Mouse (Mus musculus) spleen, postnatal 10 days (tissue): ENCODE measurements at regions not wholly inside any gene's neighbourhood (a gene's known extent, or its start where the extent isn't known, plus 50 kb on each side); places are given as distances from the start of the nearest gene placed in this dataset.

Source experiments
- DNase-seq, 2 experiments: peaks; one replicate each; pipeline ENCODE4 v3.0.0; 2021 to 2022; ENCODE audit warnings: low spot score in 2 of 2

GRCm38 (mm10) chr16:74598361-74598760 lies 186.7 kb upstream of the Robo2 start:
- DNase-seq = no peak

GRCm38 (mm10) chr16:74597735-74598340 lies 186.2 kb upstream of the Robo2 start:
- no peak for DNase-seq

DNA sequence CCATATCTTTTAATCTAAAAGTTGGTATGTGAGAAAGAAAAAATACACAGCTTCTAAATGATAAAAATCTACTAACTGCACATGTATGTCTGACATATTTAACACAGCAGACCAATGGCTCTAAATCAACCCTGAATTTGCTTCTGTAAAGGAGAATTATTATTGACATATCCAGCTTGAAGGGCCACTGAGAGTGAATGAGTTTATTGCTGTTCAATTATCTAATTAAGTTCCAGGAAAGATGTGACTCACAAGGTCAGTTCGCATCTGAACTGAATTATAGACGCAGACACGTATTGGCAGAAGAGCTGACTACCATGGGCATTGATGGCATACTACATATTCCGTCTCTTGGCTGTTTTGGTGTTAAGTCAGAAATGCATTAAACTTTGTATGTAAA lies 180.3 kb upstream of the Robo2 start:
- DNase-seq = no peak

GRCm38 (mm10) chr16:74582645-74583423 lies 171.2 kb upstream of the Robo2 start:
- no peak for DNase-seq

DNA sequence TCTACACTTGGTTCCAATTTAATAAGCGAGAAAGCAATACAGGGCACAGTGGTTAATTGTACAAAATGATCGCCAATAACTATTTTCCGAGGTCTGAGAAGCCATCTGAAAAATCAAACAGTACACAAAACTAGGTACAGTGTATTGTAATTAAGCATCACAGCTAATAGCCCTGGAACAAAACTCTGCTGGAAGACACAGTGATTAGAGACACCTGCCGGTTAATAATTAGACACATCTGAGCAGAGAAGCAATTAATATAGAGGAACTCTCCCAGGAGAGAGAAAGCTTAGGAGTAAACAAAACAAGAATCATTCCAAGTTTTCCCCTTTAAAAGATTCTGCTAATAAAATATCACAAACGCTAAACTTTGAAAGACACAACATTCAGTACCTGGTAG lies 136.7 kb upstream of the Robo2 start:
- DNase-seq = no peak

DNA sequence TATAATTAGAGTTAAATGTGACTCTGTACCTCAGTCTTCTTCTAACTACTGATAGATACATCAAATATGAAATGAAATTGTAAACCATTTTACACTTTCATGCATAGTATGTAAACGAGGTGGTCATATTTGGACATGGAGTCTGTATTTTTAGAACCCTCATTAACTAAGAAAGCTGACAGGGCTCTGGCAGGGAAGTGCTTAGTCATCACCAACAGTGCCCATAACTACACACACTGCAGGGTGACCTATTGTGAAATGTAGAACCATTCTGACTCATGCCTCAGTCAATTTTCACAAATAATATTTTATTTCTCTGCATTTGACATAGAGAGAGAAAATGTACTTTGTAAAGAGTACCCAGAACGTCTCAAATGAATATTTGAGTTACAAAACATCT lies 118.9 kb upstream of the Robo2 start:
- DNase-seq = no peak

DNA sequence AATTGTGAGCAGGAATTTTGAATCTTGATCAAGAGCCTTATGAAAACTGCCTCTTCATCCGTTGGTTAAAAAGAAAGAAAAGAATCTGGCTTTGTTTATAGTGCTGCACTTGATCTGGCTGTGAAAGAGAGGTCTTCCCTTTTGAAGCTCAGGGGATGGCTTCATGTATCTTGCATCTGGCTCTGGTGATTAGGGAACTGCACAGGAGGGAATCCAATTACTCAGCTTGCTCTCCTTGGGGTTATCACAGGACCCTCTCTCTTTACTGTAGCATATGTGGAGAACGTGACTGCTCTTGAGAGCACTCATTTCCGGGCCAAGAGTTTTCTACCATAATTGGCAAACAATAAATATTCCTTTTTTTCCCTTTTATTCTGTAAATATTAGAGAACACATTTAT lies 116.6 kb upstream of the Robo2 start:
- DNase-seq = no peak

GRCm38 (mm10) chr16:74526521-74526920 lies 114.9 kb upstream of the Robo2 start:
- no peak for DNase-seq

DNA sequence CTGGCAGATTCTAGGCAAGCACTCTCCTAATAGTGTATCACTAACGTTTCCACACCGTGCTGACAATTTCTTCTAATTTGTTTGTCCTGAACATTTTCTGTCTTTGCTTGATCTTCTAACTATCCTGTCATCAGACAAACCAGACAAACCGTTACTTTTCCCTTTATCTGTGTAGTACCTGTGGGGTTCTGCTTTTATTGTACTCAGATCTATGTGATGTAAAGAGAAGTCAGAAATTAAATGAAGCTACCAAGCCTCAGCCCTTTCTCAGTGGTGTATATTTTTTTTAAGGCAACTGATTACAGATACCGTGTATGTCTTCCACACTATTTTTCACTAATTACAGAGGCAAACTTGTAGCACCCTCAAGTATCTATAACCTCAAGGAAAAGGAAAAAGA lies 108.9 kb upstream of the Robo2 start:
- DNase-seq = no peak

DNA sequence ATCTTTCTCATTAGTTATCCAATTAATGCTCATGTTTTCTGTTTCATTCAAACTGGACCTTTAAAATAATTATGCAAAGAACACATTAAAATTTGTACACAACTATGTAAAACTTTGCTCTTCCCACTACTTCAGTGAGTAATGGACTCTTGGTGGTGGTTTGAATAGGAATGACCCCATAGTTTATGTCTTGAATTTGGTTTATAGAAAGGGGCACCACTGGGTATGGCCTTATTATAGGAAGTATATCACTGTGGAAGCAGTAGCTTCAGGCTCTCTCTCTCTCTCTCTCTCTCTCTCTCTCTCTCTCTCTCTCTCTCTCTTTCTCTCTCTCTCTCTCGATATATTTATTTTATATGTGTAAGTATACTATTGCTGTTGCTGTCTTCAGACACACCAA lies 106.3 kb upstream of the Robo2 start:
- DNase-seq = no peak

DNA sequence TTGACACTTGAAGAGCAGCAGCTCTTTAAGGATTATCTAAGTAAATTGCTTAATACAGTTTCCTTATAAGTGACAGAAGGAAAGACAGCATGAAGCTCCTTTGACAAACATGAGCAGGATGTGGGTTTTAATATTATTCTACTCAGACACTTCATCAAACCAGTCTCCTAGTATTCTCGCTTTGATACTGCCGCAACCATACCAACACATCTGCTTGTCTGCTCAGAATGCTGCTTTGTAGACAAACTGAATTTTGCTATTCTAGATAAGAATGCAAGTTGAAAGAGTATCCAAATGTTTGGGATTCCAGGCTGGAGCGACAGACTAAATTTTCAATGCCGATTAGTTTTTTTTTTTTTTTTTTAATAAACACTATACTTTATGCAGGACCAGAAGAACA lies 105.7 kb upstream of the Robo2 start:
- no peak for DNase-seq

- DNase-seq = no peak
Measured at GRCm38 (mm10) chr16:74514481-74514880, 102.9 kb upstream of the Robo2 start.

- DNase-seq = no peak
Measured at GRCm38 (mm10) chr16:74510383-74510782, 98.8 kb upstream of the Robo2 start.

- no peak for DNase-seq
Measured at GRCm38 (mm10) chr16:74509489-74509888, 97.9 kb upstream of the Robo2 start.

DNA sequence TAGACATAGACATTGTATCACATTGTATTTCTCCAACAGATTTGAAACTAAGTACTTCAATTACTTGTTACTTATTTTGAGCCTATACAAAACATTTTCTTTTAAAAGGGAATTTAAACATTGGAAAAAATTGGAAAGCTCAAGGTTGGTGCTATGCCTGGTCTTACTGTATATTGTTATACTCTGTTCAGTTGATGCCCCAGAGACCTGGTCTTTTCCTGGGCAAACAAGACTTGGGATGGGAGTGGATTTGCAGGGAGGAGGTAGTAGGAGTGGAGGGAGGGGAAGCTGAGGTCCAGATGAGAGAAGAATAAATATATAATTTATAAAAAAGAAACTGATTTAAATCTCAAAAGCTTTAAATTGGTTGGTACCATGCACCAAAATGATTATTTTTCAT lies 95.1 kb upstream of the Robo2 start:
- no peak for DNase-seq

- DNase-seq = no peak
Measured at GRCm38 (mm10) chr16:74506173-74506709, 94.6 kb upstream of the Robo2 start.

DNA sequence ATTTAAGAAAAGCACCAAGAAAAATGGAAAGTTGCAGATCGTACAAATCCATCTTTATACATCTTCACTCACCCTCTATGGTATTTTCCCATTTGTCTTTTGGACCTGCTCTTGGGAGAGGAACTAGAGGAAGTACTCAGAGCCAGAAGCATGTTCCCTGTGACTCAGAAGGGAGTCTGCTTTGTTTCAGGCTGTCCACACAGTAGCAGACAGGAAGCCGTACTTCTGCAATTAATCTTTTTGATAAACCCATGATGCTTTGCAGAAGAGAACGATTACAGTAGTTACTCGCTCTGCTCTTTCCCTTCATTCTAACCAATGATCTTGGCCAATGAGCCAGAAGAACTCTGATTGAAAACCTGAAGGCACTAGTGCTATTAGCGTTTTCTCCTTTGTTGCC lies 92.8 kb upstream of the Robo2 start:
- DNase-seq = no peak

- no peak for DNase-seq
Measured at GRCm38 (mm10) chr16:74500687-74501086, 89.1 kb upstream of the Robo2 start.

DNA sequence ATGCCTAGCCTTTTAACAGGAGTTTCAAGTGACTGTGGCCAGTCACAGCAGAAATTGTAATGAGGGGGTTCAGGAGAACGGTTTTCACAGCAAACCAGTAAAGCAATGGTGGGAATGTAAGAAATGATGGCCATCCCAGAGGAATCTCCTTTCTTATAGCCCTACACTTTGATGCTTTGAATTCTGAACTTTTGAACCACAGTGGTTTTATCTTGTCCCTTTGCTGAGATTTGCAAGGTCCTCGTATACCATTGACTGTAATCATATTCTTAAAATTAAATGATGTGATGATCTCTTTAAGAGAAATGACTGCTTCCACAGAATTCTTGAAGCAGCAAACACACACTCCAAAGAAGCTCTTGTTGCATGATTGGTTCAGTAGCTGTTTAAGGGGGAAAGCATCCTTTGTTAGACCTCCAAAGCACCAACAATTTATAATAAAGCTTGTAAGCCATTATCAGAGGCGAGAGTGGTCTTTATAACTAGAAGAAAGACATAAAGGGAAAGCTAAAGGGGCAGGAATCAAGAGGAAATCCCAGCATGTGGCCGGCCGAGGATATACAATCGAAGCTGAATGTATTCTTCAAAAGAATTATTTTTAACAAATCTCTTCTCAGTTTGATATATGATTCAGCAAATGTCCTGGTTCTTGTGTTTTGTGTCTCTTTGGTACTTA lies 56.3 kb upstream of the Robo2 start:
- DNase-seq = no peak

- DNase-seq = no peak
Measured at GRCm38 (mm10) chr16:74467159-74467558, 55.5 kb upstream of the Robo2 start.

DNA sequence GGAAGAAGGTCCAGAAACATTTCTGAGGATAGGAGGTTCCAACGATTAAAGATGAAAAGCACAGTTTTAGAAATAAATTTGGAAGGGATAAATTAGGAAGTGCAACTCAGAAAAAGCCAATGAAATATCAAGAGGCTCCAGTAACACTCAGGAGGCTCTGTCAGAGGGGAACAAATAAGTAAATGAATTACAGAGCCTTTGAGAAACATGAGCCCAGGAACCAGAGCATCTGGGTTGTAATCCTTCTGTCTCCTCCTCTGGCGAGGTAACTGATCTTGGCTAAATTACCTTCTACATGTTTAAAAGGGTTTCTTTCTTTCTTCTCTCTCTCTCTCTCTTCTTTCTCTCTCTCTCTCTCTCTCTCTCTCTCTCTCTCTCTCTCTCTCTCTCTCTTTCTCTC lies 53.2 kb upstream of the Robo2 start:
- no peak for DNase-seq

- no peak for DNase-seq
Measured at GRCm38 (mm10) chr16:74464290-74464689, 52.7 kb upstream of the Robo2 start.

DNA sequence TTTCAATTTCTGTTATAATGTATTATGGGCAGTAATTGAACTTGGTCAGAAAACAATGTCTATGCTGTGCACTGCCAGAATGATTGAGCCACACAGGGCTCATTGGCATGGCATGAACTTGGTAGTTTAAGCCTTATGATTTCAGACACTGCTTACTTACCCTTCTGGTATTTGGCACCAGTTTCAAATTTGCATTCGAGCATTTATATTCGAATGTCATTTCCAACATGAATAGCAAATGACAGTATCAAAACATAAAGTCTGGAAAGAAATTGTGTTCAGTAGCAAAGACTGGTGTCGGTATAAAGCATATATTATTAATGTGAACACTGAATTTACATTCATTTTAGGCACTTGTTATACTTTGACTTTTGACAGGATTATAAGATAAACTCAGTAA lies 50.8 kb upstream of the Robo2 start:
- no peak for DNase-seq
